Mouse (Mus musculus) frontal cortex, postnatal 36 days (tissue): ENCODE measurements around the gene Traf3ip3.
A peak's percentile ranks its signal among the peaks of the same experiment; 100 is the strongest.

Experiments used
- DNase-seq, 2 experiments: peaks; one replicate each; pipeline ENCODE4 v3.0.0; 2022; ENCODE audit warnings: low spot score in 2 of 2

Gene Traf3ip3

DNA sequence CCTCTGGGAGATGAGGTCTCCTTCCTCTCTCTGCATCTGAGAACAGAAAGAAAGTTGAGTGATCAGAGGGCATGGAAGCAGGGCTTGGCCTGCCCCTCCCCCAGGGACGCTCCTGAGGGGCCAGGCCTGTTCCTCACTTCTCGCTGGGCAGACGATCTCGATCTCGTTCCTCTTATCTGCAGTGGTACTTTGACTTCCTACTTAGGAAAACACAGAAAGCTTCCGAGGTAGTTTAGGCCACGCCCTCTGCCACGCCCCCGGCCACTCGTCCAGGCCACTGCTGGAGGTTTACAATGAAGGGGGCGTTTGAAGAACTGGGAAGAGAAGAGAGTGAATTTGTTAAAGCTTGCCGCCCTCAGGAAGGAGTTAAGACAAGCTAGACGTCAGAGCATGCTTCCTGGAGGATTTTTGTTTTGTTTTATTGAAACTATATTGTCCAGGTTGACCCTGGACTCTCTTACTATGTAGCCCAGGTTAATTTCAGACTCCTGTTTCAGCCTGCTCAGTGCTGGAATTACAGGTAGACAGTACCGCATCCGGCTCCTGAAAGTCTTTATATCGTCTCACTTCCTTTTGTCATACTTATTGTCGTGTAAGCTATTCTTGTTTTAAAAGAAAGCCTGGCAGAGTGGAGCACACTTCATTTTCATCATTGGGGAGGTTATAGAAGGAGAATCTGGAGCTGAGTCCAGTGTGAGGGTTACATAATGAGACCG is 41.0 kb downstream of the Traf3ip3 start:
- no peak for DNase-seq

DNA sequence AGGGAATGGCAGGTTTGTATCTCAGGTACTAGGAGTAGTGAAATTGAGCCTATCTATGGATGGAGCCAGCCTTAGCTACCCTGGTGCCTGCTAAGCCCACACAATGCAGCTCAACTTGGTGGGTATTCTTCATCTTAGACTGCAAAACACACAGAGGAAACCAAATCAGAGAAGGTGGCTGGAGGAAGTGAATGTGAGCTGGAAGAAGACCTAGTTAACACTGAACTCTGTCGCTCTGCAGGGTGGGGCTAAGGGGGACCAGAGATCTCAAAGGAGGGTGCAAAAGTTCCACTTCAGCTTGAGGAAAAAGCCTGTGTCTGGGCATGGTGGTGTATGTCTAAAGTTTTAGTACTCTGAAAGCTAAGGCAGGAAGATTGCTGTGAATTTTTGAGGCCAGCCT is 41.9 kb downstream of the Traf3ip3 start:
- DNase-seq, result no peak

DNA sequence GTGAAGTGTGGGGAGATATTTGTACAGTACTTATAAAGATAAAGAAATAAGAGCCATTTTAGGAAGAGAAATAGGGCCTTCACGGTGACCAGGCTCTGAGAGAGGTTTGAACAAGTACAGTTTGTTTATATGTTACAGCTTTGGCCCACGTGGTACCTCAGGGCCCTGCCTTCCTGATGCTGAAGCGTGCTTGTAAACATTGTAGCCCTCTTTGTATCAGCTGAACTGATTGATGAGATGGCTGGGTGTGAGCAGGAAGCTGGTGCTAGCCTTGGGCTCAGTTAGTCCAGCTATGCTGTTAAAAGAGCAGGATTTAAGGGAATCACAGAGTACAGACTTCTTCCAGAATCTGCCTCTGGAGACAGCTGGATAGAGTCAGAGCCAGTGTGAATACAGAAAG is 42.3 kb downstream of the Traf3ip3 start:
- no peak for DNase-seq

DNA sequence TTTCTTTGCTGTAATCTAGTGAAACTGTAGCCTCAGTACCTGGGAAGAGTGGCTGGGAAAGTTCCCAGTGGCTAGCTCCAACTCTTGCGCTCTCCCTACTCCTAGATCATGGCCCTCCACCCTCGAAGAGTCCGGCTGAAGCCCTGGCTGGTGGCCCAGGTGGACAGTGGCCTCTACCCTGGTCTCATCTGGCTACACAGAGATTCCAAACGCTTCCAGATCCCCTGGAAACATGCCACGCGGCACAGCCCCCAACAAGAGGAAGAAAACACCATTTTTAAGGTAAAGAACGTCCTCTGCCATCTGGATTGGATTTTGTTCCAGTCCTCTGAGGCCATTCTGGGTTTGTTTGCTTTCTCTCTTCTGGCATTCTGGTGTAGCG is 44.4 kb downstream of the Traf3ip3 start:
- no peak for DNase-seq

DNA sequence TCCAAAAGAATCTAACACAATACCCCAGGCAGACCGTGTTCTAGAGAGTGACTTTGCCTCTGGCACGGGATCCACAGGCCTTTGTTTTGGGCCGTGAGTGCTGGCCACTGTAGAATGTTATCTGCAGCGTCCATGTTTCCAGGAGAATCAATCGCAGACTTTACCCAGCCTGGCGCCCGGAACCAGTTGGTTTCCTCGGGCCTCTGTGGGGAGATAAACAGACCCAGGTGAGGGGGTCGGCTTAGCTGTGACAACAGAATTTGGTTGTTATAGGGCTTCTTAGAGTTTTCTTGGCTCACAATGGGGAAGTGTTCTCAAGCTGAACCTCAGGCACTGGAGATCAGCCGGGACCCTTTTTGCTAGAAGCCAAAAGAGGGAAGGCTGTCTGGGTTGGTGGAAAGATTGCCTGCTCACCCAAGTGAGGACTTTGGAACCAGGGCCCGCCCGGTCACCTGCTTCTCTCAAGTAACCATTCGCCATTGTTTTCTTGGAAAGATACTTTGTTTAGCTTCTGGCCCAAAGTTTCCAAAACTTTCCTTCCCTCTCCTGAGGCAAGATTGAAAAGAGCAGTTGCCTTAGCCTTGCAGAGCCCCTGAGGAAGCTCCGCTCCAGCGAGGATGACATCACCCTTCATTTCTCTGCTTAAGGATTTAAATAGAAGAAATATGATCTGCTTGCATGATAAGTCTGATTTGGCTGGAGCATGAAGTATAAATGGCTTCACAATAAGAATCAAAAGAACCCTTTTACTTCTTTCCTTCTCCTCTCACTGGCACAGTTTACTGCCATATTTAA is 45.0 kb downstream of the Traf3ip3 start:
- no peak for DNase-seq

DNA sequence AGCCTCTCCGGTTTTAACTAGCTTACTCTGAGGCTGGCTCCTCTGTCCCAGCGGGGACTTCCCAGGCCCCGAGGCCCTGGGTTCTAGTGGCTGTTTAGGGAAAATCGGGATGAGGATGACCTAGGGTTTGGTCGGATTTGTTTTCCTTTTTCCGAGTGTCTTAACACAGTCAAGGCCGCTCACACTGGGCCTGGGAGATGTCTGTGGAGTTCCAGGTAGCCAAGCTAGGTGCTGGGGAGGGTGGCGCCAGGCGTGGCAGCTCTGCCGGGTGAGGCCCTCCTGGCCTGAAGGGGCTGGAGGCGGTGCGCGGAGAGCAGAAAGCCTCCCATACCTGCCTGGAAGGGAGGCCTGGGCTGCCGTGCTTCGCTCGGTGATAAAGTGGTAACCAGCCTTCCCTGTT is 47.9 kb downstream of the Traf3ip3 start:
- DNase-seq, result no peak

DNA sequence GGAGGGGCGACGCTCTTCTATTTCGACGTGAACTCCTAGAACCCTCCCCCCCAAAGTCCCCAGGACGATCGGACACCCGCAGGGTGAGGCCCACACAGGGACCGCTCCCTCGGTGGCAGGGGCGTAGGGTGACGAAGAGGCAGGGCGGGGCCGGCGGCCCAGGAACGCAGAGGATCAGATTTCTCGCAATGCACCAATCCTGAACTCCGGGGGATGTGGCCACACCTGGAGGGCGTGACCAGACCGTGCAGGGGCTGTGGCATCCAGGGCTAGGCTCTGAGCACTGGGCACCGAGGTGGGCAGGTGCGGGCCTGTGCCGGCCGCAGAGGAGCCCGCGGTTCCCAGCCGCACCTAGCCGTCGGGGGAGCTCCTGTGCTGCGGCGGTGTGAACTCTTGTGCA is 48.6 kb downstream of the Traf3ip3 start, which contains the start of gene Irf6:
TSS of gene Irf6 (plus strand) at position 240 of the 400 bp plus-strand sequence.
- DNase-seq, result no peak

DNA sequence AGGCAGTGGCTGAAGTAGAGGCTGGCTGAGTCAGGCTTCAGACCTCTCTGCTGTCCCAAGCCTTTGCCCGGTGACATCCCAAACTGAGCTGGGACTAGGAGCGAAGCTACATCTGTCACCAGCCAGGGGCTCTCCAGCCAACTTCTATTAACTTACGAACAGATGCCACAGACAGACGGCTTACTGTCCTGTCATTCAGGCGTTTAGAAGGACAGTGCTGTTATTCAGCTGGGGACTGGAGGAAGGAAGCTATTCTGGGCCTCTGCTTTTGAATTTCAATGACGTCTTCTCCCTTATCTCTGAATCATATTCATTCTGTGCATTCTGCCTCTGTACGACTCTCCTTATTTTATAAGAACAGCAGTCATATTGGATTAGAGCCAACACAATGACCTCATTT is 50.4 kb downstream of the Traf3ip3 start:
- DNase-seq, result peak in 1 of 2 experiments; percentile 13

DNA sequence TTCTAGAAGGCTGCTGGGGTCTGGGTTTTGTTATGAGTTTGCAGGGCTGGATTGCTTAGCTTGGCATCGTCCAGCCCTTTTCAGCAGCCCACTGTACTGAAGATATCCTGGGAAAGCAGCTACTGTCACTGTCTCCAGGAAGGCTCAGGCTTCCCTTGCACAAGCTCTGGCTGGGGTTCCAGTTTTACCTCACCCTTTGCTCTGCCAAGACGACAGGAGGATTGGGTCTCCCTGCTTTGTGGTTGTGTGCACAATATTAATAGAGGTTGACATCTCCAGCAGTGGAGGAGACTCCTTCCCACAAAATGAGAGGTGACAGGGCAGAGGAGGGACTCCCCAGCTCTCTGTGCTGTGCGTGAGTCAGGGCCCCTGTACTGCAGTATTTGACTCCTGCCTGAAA is 52.3 kb downstream of the Traf3ip3 start:
- DNase-seq, result no peak

DNA sequence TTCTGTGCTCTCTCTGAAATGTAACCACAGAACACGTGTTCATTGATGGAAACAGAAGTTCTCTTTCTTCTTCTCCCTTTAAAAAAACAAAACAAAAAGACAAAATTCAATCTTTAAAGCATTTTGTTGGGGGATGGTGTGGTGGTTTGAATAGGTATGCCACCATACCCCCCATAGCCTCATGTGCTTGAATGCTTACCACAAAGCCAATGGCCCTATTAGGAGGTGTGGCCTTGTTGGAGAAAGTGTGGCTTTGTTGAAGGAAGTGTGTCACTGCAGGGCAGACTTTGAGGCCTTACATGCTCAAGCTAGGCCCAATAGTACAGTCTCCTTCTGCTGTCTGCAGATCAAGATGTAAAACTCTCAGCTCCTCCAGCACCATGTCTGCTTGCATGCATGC is 55.1 kb downstream of the Traf3ip3 start:
- no peak for DNase-seq

DNA sequence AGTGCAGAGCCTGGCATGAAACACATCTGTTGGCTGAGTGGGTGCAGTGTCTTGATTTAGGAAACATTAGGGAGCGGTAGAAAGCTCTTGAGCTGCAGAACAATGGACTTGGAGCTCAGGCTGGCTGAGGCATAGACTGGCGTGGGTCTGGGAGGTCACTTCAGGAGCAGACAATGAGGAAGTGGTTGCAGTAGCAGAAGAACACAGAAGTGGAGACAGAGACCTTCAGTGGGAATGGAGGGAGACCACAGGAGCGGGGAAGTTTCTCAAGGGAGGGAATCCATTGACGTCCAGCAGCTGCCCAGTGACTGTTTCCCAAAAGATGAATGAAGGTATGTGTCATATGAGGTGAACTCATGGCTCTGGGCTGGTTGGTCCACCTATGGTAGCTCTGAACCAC is 56.4 kb downstream of the Traf3ip3 start:
- no peak for DNase-seq

DNA sequence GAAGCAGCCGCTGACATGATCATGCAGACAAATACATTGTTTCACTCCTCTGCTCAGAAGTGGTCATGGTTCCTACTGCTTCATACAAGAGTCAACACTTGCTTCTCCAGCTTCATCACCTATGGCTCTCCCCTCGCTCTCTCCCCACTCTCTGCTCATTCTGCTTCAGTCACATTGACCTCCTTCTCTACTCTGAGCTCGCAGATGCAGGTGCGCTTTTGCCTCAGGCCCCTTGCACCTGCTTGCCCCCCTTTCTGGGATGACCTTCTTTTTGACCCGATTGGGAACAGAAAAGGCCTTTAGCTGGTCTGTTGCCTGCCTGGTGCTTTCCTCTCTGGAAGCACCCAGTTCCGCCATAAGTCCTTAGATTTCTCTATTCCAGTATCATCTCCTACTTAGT is 57.0 kb downstream of the Traf3ip3 start:
- DNase-seq, result no peak

DNA sequence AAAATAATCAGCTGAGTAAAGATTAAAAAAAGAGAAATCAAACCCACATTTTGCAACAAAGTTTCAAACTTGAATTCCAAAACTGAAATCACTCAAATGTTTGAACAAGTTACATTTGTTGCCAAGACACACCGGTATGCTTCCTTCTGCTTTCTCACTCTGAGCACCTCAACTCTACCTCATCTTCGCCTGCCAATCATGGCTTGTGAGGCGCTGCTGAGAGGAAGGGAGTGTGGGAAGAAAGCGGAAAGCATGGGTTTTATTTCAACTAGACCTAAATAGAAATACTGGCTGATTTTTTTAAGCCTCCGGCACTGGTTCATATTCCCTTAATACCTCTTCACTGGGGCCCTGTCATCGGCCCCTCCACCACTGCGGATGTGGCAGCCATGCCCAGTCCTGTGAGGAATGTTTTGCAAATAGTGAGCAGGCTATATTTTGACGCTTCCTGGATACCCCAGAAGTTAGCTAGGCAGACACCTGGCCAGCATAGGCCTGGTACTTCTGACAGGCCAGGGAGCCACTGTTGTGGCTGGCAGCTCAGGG is 58.9 kb downstream of the Traf3ip3 start:
- no peak for DNase-seq

DNA sequence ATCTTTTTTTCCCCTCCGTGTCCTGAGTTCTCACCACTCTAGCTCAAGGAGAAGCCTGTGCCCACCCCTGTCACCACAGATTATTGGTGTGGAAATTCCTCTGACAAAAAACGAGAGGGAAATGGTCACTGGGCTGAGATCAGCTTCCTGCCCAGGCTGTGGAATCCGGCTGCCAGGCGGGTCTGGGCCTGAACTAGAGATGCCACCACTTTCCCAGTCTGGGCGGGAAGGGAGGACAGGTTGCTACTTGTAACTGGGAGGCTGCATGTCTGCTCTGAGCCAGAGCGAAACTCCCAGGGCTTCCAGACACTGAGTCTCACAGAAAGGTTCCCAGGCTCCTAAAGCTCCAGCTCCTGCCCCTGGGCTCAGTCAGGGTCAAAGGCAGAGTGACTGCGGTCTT is 60.4 kb downstream of the Traf3ip3 start:
- no peak for DNase-seq

DNA sequence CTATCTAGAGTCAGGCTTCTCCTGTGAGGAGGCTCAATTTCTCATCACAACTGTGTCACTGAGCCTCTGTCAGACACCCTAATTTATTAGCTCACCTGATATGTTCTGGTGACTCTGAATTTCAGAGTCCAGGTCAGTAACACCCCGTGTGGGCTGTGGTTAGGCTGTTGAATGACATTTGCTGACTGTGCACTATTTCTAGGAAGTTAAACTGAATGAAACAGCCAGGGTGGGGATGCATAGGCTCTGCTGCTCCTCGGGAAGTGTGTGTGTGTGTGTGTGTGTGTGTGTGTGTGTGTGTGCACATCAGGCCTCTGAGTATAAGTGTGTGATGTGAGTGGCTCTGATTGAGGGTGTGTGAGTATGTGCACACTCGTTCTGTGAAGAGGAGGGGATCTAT is 62.8 kb downstream of the Traf3ip3 start:
- no peak for DNase-seq

DNA sequence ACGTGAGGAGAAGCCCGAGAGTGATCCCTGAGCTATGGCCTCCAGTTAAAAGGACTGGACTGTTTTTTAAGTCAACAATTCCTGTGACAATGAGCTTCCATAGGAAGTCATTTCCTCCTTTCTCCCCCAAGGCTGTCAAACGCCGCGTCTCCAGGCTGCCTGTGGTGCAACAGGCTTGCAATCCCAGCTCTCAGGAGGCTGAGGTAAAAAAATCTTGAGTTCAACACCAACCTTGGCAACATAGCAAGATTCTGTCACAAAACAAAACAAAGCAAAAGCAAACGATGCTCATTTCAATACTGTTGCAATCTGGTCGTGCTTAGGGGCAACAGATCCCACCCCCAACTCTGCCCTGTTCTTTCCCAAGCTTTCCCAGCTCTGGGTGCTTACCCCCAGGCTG is 63.4 kb downstream of the Traf3ip3 start:
- no peak for DNase-seq

DNA sequence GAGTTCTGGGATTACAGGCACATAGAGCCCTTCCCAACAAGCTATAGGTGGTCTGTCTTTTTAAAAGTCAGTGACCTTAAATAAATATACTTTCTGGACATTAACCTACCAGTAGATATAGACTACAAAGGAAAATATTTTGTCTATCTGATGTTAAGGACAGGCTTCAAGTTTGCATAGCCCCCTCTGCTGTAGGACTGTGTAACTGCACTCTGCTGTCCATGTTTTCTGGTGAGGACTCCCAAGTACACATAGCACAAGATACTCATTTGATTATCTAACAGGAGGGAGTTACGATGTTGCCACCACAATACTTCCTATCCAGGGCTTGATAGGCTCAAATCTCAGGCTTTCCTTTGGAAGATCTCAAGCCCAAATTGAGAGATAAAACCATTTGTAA is 67.8 kb downstream of the Traf3ip3 start:
- DNase-seq, result no peak

DNA sequence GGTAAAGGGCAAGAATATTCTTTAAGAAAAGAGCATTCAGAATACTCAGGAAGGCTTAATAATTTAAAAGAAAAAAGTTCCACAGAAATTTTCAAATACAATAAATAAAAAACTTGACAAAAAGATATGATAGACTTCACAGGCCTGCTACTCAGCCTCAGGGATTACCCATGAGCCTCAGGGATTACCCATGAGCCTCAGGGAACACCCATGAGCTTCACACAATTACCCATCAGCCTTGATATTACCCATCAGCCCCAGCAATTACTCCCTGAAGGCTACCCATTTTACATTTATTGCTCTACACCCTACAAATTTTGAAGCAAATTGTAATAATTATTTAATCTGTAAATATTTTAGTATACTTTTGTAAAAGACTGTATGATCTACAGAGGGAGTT is 69.1 kb downstream of the Traf3ip3 start:
- DNase-seq, result no peak

DNA sequence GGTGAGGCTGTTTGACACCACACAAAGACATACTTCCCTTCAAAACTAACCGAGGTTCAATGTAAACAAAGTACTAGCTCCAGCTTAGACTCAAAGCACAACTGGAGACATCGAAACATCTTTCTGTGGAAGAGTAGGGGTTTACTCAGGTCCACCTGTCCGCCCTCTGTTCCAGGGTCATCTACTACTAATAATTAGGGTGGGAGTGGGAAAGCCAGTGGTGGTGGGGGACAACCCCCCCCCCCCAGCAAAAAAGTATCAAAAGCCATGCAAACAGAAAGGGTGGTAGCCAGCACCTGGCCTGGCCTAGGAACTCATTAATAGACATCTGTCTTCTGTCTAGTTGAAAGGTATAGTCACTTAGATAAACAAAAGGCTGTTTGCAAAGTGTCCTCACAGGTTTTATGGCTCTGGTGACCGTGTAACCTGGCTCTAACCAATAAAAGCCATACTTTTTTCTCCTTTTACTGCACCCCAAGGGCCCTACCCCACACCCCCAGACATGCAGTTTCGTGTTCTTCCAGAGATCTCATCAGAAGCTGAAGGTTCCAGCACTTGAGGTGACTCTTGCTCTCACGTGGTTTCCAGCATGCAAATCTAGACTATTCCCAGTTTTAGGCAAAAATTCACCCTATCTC is 70.1 kb downstream of the Traf3ip3 start:
- no peak for DNase-seq

DNA sequence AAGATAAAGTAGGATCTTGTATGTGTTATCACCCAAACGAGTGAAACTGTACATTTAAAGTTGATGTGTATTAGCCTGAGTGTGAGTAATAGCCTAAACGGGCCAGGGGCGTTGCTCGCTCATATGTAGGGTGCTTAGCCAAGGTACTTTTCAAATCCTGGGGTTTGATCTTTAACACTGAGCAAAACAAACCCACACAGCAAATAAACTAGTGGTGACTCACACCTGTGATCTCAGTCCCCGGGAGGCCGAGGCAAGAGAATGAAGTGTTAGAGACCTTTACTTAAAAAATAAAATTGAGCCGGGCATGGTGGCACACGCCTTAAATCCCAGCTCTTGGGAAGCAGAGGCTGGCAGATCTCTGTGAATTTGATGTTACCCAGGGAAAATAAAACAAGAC is 70.7 kb downstream of the Traf3ip3 start:
- DNase-seq, result no peak

DNA sequence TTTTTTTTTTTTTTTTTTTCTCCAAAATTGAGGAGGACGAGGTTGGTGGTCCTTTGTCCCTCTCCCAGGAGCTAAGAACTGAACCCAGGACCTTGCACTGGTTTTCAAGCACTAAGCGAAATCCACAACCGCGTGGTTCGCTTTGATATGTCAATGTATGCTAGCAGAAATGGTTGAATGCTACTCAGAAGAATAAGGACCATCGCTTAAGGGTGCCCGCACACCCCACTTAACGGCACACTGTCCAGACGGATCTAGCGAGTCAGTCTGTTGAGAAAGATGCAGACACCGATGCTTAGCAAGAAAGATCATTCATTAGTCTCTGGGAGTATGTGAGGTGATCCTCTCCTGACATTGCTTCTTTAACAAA is 71.1 kb downstream of the Traf3ip3 start:
- DNase-seq, result no peak

DNA sequence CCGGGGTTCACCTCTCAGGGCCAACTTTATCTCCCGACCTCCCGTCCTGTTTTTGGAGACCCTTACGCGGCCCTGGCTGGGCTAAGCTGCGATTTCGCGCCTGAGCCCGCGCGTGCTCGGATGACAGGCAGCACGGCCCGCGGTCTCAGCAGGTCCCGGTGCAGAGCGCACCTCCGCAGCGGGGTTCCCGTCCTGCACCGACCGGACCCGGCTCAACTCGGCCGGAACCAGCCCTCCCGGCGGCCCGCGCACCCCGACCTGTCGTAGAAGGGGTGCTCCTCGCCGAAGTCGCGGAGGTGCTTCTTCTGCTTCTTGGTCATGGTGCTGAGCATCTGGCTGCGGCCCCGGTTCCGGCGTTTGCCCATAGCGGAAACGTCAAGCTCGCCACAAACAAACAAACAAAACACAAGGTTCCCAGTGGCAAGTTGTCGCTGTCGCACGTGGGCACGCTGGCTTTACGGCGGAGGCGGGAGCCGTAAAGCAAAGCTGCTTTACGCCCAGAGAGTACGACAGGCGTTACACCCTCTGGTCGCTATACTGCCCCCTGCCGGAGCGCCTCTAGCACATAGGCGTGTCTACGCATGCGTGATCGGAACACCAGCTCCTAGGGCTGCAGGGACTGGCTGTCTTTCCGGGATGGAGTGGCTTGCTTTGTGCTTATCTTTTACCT is 71.6 kb downstream of the Traf3ip3 start, which contains the start of gene Diexf:
TSS of gene Diexf (minus strand) at position 487 of the 670 bp plus-strand sequence.
- DNase-seq, result peak; percentile 95 to 98
